Mouse (Mus musculus) stomach, postnatal 0 days (tissue): ENCODE data around the gene Nob1.

ENCODE experiments used
- CTCF ChIP-seq: IDR thresholded peaks from 2 replicates; pipeline ENCODE4 v1.5.1; 2016; ENCODE audit warnings: antibody characterized with exemption, low read depth, mild to moderate bottlenecking, moderate library complexity
- EP300 ChIP-seq: optimal IDR thresholded peaks from 2 replicates; pipeline ENCODE3; 2016; ENCODE audit warnings: antibody characterized with exemption

GRCm38 (mm10) chr8:107401866-107402265 is 23.0 kb downstream of the Nob1 start:
- TF ChIP-seq CTCF = no peak
- no peak for TF ChIP-seq EP300
